Mouse (Mus musculus) kidney, adult 9 months (tissue): ENCODE measurements around the gene Foxn2.
"Not testable (repeated sequence)": the region's sequence is repeated elsewhere in the genome, so short reads cannot be mapped to it uniquely, and the experiment has no call there.

Source experiments
- DNase-seq: peaks from one replicate; pipeline ENCODE4 v3.0.0; 2022

Gene Foxn2

DNA sequence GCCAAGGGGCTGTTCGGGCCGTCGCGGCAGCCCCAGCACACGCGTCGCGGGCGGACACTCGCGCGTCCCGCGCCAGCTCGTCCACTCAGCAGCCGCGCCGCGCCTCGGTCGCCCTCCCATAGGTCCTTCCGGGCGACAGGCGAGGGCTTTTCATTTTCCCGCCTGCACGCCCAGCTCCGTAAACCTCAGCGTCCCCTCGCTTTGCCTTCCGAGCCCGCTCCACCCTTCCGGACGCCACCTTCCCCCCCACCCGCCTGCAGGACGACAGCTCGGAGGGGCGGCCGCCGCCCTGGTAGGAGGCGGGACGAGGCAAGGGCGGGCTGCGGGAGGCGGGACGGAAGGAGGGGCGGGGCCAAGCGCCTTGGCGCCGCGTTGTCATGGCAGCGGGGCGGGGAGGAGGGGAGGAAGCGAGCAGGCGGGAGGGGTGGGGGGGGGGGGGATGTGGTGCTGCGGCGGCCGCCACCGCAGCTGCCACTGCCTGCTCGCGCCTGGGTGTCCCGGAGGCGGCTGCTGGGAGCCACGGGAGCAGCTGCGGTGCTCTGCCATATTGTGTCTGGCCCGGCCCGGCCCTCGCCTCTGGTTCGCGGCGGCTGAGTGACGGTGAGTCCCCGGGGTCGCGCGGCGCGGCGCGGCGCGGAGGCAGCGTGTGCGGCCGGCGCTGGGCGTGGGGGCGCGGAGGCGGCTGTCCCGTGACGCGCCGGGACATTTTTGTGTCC is at the start of gene Foxn2:
Gene Foxn2 (plus strand): TSS at position 427 of the 716 bp plus-strand sequence.
- DNase-seq: peak; percentile 91

DNA sequence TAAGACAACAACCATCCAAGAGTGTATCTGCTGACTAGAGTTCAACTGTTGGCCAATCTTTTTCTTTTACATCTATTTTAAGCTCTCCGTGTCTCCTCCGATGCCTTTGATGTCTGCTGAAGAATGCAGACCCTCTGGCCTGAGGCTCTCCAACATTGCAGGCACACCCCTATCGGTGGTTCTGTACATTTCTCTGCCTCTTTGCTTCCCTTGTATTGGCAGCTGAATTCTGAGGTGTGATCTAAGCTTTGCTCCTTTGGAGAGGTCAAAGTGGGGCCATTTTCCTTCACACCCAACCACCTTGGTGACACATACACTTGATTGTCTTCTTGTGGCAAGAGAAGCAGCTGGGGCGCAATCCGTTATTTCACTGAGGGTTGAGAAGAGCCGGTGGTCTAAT is 43.0 kb upstream of the Foxn2 start:
- no peak for DNase-seq

DNA sequence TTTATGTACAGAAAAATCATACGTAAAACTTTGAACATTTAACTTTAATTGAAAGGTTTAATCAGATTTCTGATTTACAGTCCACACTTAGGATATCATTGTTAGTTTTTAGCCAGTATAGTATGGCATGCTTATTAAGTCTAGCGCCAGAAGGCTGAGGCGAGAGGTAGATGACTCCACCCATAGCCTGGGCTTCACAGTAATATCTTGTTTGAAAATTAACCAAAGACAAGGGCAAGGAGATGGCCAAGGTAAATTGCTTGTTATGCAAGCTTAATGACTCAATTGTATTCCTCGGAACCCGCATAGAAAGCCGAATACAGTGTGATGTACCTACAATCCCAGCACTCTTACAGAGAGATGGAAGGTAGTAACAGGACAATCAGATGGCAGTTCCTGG is 42.4 kb upstream of the Foxn2 start:
- peak; percentile 27 for DNase-seq

DNA sequence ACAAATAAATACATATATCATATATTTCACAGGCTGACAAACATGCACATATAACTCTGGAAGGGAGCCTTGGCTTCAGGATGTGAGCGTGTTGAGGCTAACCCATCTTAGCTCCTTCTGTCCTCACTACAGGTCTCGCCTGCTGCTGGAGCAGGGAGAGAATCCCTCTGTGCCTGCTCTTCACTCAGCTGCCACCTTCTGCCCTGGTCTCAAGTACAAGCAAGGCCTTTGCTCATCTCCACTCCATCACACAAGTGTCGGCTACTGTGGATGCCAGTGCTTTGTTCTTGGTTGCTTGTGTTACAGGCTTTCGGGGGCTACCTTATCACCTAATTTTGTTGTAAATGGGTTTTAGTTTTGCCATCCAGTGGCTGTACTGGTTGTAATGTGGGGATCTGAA is 41.7 kb upstream of the Foxn2 start:
- no peak for DNase-seq

DNA sequence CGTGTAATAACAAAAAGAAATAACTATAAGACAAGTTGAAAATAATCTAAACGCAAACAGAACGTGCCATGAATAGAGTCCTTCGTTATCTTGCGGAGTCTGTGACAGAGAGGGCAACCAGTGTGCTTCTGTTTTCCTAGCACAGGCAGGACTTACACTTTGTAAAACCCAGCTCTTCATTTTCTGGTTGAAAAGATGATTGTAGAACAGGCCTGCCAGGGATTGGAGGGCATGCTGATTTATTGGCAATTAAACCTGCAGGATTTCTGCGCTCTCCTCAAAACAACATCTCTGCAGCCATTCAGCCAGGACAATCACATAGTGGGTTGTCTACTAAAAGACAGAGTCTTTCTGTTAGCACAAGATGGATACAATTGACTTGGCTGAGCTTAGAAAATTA is 40.4 kb upstream of the Foxn2 start:
- no peak for DNase-seq

DNA sequence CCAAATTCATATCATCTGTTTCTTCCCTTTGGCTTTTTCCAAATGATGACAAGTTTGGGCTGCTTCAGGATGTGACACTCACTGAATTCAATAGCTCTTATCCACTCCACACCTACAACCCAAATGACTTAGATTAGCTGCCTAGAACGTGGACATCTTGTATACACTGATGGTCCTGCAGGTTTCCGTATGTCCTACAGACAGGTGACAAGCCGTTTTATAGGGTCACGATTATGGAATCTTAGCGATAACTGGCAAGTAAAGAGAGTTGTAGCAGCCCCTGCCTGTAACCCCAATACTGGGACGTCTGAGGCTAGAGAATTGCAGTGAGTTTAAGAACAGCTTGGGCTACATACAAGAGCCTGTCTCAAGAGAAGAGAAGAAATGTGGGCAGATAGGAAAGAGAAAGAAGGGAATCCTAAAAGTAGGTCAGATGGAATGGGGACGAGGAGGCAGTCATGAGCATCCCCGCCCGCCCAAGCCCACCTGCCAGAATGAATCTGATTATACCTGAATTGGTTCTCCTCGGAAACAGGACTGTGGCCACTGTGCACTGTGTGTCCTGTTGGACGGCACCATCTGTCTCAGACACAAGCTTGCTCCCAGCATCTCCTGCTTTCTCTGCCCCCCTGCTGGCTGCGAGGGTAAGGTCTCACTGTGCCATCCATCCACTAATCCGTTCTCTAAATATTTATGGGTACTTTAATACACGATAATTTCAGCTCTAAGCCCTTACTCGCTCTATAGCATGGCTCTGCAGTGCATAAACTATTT is 39.6 kb upstream of the Foxn2 start:
- DNase-seq: no peak

DNA sequence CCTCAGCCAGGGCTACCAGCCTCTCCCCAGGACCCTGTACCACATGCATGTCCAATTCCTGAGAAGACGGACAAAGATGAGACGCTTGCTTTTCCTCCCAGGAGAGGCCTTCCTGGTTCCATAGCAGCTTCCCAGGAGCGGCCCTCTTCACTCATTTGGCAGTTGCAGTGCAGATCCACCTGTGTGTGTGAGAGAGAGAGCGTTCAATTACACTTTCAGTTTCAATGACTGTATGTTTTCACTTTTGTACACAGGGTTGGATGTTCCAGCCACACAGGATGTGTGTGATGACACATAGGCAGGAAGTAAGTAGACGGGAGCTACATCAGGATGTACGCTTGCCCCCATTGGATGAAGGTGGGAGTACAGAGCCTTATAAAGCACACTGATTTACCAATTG is 37.2 kb upstream of the Foxn2 start:
- DNase-seq: peak; percentile 21

DNA sequence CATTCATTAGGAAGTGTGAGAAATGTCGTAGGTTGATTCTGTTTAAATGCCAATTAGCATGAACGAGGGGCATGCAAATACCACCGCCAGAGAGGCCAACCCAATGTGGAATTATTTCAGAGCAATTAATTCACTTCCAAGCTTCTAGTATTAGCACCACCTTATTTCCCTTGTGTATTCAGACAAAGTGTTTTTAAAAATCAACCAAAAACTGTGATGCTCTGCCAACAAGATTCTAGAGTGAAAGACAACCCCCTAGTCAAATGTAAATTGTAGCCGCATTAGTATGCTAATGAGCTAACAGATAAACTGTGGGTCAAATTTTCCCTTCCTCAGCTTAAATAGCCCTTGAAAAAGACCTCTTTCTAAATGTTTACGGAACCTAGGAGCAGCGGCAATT is 36.0 kb upstream of the Foxn2 start:
- peak; percentile 4 for DNase-seq

DNA sequence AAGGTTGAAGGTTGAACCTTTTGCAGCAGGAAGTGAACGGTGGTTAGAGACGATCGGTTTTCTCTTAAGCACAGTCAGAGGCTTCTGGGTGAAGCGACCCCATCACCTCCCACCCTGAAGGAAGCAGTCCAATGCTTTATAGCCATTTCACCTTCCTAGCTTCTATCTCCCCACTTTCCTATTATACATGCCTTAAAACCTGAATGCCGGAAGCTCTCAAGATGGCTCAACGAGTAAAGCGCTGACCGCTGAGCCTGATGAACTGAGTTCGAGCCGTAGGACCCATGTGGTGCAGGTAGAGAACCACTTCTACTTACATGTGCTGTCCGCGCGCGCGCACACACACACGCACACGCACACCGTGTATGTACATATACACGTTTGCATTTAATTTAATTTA is 35.4 kb upstream of the Foxn2 start:
- no peak for DNase-seq

DNA sequence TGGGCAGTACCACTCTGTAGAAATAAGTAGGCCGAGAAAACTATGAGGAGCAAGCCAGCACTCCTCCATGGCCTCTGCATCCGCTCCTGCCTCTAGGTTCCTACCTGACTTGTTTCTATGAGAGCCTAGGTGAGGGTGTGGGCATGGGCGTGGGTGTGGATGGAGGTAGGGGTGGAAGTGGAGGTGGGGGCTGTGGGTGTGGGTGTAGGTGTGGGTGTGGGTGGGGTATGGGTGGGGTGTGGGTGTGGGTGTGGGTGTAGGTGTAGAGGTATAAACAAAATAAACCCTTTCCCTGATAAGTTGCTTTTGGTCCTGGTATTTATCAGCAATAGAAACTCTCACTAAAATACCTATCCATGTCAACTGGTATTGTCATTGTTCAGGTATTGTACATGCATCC is 30.8 kb upstream of the Foxn2 start:
- DNase-seq: no peak

DNA sequence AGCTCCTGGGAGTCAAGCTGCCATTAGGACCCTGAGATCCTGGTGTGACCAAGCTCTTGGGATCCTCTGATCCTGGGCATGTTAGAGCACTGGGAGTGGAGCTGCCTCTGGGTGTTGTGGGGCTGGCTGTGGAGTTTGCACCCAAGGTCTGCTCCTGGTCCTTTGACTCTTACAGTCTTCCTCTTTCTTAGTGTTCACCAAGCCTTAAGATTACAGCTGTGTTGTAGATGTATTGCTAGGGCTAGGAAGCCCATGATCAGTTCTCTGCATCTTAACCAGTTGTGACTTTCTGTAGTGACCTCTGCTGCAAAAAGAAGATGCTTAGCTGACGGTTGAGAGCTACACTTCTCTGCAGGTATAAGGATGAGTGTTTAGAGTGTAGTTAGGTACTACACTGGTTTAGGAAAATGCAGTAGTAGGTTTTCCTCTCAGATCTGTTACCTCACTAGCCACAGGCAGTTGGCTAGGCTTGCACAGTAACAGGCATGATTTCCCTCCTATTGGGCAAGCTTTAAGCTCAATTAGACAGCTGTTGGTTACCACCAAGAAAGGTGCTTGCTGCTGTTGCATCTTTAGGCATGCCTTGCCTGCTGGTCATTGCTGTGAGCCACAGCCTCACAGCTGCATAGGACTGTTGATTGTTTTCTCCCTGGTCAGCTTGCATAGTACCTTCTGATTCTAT is 27.2 kb upstream of the Foxn2 start:
- DNase-seq: no peak

DNA sequence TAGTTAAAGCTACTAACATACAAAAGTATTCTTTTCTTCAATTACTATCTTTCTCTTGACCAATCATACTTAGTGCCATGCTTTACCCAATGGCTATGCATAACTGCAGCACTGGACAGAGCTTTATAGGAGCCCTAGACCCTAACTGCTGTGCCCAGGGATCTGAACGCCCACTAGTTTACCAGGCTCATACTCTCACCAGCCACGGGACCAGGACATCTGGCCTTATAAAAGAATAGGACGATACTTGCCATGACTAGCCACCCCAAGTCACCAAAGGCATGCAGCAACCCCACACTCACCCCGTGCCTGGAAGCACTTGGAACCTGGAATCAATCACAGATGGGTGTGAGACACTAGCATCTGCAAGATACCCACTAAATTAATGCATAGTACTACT is 20.1 kb upstream of the Foxn2 start:
- no peak for DNase-seq

DNA sequence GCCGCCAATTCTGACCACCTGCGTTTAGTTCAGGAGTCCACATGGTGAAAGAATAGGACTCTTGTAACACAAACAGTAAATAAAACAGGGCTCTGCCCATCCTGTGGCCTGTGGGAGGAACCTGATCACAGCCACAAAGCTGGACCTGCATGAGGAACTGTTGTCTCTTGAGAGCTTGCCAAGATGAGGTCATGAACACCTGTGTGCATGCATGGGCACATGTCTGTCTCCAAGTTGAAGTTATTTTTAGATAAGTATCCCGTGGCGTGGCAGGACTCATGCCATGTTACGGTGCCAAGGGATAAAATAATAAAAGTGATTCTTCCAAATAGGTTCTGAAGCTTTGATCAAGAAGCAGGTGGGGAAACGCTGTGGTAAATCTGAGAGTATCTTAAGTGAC is 19.3 kb upstream of the Foxn2 start:
- DNase-seq: no peak

DNA sequence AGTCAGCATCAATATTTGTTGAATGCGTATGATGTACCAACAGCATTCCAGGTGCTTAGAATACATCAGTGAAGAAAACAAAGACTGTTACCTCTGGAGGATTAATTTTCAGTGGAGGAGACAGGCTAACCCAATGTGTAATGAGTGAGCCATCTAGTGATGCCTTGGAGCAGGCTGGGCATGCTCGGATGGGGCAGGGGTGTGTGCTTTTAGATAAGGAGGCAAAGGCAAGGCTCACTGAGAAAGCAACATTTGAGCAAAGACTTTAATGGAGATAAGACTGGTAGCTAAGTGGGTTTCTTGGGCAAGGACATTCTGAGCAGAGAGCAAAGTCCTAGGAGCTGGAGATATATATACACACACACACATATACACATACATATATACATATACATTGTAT is 9.8 kb upstream of the Foxn2 start:
- no peak for DNase-seq

DNA sequence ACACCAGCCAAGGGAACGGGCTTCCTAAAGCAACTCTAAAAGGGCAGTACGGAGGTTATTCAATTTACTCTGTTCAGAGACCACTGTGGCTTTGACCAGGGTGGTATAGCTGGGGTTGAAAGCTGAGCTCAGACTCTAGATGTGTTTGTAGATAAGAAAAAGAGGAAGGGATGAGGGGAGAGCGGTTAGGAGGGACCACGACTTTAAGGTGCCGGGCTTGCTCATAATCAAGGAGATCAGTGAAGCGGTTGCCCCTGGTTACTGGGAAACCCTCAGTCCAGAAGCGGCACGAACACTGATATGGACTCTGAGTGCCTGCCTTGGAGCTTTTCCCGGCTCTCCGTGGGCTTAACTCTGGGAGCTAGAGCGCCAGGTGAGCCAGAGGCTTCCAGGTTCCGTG is 9.0 kb upstream of the Foxn2 start:
- no peak for DNase-seq

DNA sequence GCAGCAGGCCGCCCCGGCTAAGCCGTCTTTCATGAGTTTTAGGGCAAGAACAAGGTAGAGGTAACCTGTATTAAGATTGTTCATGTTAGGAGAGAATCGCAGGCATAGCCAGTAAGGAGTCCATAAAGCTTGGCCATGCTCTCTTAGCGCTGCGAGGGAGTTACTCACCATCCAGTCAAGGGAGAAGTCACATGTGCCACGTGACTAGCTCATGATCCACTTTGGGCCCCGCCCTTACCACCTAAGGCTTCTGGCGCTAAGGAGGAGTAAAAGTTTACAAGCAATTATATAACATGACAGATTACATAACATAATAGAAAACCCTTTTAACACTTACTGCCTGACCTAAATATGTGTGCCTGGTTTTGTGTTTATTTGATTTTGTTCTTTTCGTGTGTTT is 8.5 kb upstream of the Foxn2 start:
- no peak for DNase-seq

DNA sequence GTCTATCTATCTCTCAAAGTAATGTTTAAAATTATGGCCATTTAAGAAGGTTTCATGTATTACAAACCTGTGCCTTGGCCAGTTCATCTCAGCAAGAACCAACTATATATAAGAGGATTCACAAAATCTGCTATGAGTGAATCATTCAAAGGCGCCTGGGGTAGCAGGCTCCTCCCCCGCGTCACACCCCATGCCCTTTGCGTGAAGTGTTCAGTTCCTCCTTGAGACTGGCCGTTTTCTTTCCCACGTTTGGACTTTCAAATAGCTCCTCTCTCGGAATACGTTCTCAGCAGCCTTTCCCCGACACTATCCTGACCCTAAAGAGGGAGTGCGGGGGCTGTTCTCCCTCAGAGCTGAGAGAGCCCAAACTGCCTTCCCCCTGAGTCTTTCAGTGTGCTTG is 5.2 kb upstream of the Foxn2 start:
- DNase-seq: no peak

DNA sequence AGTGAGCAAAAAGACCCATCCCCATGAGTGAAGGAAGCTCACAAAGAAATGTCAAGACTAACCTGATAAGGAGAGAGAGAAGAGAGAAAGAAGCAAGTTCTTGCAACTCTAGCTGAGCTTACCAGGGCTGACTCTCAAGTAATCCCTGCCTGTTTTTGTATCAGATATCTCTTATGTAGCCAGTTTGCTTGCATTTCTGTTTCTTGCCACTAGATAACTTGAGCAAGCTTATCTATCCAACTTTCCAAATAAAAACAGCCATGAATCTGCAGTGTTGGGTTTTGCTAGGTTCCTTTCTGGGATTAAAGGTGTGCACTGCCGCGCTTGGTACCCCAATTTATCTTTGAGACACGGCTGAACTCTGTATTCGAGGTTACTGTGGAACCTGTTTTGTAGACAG is 4.2 kb upstream of the Foxn2 start:
- no peak for DNase-seq

DNA sequence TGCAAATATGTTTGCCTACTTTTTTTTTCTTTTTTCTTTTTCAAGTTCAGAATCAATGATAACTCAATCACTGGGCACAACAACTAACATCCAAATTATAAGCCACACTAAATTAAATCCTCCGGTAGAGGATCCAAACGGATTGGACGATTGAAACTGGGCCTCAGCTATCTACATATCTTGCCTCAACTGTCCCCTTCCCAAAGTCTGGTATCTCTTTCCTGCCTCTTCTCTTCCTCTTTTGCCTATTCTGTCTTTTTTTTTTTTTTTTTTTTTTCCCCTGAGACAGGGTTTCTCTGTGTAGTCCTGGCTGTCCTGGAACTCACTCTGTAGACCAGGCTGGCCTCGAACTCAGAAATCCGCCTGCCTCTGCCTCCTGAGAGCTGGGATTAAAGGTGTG is 3.8 kb upstream of the Foxn2 start:
- not testable (repeated sequence) for DNase-seq

DNA sequence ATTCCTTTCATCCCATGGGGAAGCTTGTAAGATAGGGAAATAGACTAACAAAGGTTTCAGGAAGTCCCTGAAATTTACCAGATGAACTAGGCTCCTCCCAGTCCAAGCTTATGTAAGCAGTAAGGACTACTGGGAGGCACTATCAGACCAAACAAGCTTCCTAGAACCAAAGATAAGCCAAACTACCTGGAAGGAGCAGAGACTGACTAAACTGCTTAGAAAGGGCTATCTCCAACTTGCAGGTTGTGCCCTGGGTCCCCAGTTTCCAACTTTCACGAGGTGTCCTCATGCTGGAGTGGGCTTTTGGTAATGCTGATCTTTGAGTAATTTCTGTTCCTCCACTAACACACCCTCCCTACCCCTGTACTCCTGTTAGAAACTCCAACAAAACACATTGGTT is 3.1 kb upstream of the Foxn2 start:
- DNase-seq: no peak

DNA sequence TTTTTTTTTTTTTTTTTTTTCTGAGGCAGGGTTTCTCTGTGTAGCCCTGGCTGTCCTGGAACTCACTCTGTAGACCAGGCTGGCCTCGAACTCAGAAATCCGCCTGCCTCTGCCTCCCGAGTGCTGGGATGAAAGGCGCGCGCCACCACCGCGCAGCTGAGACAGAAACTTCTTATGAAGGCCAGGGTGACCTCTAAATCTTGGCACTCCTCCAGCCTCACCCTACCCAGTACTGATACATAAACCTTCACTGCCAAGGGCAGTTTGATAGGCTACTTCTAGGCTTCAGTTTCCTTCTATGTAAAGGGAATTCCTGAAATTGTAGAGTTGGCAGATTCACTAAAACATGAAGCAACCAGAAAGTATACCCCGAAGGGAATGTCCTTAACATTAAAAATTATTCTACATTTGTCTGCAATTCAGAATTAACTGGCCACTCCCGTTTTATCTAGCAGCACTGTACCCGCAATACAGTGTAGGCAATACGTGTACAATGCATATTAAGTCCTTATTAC is 918 bp upstream of the Foxn2 start:
- DNase-seq: peak; percentile 28

DNA sequence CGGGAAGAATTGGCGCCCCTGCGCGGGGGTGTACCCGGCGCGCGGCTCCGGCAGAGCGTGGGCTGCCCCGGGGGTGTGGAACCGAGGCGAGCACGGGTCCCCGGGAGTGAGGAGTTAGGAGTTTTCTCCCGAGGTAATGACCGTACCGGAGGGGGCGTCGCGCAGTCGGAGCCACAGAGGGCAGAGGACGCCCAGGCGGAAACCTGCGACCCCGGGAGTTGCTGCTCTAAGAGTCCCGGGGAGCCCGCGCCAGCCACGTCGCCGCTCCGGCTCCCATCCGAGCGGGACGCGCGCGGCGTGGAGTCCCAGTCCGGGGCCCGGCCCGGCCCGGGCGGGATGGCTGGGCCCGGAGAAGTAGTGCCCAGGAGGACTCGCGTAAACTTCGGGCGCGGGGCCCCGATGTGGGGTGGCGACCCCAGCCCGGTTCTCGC is 505 bp downstream of the Foxn2 start:
- DNase-seq: no peak

DNA sequence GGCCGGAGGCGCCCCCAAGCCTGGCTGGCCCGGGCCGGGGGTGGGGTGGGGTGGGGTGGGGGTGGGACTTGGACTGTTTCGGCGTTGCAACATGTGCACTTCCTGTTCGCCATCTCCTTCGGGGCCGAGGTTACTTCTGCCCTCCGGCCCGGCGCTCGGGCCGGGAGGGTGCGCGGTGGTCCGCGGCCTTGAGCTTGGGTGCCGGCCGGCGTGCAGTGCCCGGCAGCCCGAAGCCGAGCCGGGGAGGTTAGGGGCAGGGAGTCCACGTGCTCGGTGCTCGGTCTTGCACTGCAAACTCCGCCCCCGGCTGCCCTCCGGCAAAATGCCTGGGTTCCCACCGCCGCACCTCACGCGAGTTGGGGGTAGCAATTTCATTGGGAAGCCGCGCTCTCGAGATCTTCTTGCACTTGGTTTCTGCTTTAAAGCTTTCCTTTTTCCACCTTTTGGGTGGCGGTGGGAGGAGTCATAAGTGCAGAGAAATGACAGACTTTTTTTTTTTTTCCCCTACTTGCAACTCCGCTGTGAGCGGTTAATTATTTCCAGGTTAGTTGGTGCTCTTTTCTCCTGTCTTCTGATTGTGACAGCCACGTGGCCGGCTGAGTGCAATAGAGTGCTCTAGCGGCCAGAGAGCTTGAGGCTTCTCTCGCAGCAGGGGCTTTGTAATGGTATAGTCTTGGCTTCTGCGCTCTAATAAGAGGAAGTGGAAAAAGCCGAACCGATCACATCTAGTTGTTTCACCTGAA is 1.1 kb downstream of the Foxn2 start:
- DNase-seq: peak; percentile 90
